Mouse (Mus musculus): ENCODE data around the gene Myl4. TPM values are rescaled to one million over a fixed set of nuclear protein-coding genes. Genes with fewer than 3 reads are reported as not detected.

Gene Myl4
- 469 and 479 TPM in 2 replicates for polyA plus RNA-seq (2015; fragmentation: Nextera tagmentation; extraction: Ambion mirVana)

DNA sequence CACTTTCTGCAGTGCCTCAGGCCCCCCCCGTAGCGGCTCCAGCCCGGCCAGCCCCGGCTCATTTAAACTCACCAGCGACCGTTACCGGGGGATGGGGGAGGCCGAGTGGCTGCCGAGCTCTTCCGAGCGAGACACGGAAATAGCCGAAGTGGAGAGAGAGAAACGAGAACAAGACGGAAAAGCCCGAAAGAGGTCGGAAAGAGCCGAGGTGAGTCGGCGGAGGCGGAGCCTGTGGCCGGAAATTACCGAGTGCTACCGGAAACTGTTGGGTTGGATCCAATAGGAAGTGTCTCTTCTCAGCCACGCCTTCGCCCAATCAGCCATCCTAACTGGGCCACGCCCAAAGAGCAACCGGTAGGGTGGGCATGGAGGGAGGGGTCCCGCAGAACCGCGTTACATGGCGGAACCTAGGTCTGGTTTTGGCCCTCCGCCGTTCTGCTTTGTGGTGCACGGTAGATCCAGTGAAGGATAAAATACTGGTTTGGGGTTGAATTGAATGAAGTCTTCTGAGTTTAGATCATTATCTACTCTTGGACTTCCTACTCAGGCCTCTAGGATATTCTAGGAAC lies at the start of gene Myl4, which contains the start of gene Cdc27:
TSS of gene Myl4 (plus strand) at position 258 of the 569 bp plus-strand sequence.
TSS of gene Cdc27 (minus strand) at position 215 of the 569 bp plus-strand sequence.

GRCm38 (mm10) chr11:104607491-104608245 lies 57.2 kb downstream of the Myl4 start, which contains the start of gene Itgb3:
Itgb3 (plus strand) TSS chr11:104608000.

Other genes starting within 250 kb of the Myl4 start
- 8.2 and 9.3 TPM in 2 replicates for gene Kansl1, start 81.8 kb upstream of the Myl4 start, polyA plus RNA-seq (2015; fragmentation: Nextera tagmentation; extraction: Ambion mirVana)
- gene Cdc27, start within 50 bp of the Myl4 start, polyA plus RNA-seq (2015; fragmentation: Nextera tagmentation; extraction: Ambion mirVana): 22.0 and 26.4 TPM in 2 replicates
- gene Itgb3, start 57.3 kb downstream of the Myl4 start, polyA plus RNA-seq (2015; fragmentation: Nextera tagmentation; extraction: Ambion mirVana): 105 and 141 TPM in 2 replicates
- gene Gm11639, start 135.0 kb downstream of the Myl4 start, polyA plus RNA-seq (2015; fragmentation: Nextera tagmentation; extraction: Ambion mirVana): not detected in 2 replicates

All from urinary bladder, postnatal 0 days (tissue).